Mouse (Mus musculus) right cerebral cortex, postnatal 4 days (tissue): ENCODE data around the gene Fam78b.

Experiments
- DNase-seq: peaks from one replicate; pipeline ENCODE4 v3.0.0-alpha.2; 2022

The Fam78b gene

GRCm38 (mm10) chr1:167102046-167102445 lies 100.8 kb downstream of the Fam78b start:
- no peak for DNase-seq

GRCm38 (mm10) chr1:167102566-167102965 lies 101.3 kb downstream of the Fam78b start:
- no peak for DNase-seq

- no peak for DNase-seq
These were observed 103.9 kb downstream of the Fam78b start for GRCm38 (mm10) chr1:167104956-167105626.

GRCm38 (mm10) chr1:167105916-167106315 lies 104.7 kb downstream of the Fam78b start:
- no peak for DNase-seq

- no peak for DNase-seq
These were observed 107.8 kb downstream of the Fam78b start for GRCm38 (mm10) chr1:167108973-167109509.

GRCm38 (mm10) chr1:167114363-167115050 lies 113.3 kb downstream of the Fam78b start:
- DNase-seq: no peak

GRCm38 (mm10) chr1:167115121-167115520 lies 113.9 kb downstream of the Fam78b start:
- no peak for DNase-seq

- no peak for DNase-seq
These were observed 115.5 kb downstream of the Fam78b start for GRCm38 (mm10) chr1:167116733-167117132.

GRCm38 (mm10) chr1:167118971-167119370 lies 117.8 kb downstream of the Fam78b start:
- no peak for DNase-seq

GRCm38 (mm10) chr1:167119439-167119838 lies 118.2 kb downstream of the Fam78b start:
- DNase-seq: peak; percentile 41

GRCm38 (mm10) chr1:167122436-167122835 lies 121.2 kb downstream of the Fam78b start:
- no peak for DNase-seq

GRCm38 (mm10) chr1:167123551-167123950 lies 122.3 kb downstream of the Fam78b start:
- DNase-seq: no peak

GRCm38 (mm10) chr1:167125870-167126269 lies 124.7 kb downstream of the Fam78b start:
- DNase-seq: no peak

GRCm38 (mm10) chr1:167126292-167126691 lies 125.1 kb downstream of the Fam78b start:
- DNase-seq: no peak

GRCm38 (mm10) chr1:167135748-167136147 lies 134.5 kb downstream of the Fam78b start:
- no peak for DNase-seq
